Mouse (Mus musculus) kidney, embryonic 15.5 days (tissue): Measurements from ENCODE around the gene Tnrc6b. TPM values are rescaled to one million over a fixed set of nuclear protein-coding genes. Genes with fewer than 3 reads are reported as not detected.
"Not testable (repeated sequence)": the region's sequence is repeated elsewhere in the genome, so short reads cannot be mapped to it uniquely, and the experiment has no call there.

Experiments
- ATAC-seq: fragments of 200-750 bp; cut with Nextera tagmentation; replicated peaks from 2 replicates; pipeline ENCODE4 v1.8.0; 2017; ENCODE audit warnings: moderate TSS enrichment; ENCODE audit not compliant: low FRiP score
- H3K27ac ChIP-seq: fragments of 300-500 bp; sonication (generic); 2 replicates; pipeline ENCODE4 v1.5.1; 2015; ENCODE audit warnings: mild to moderate bottlenecking, inconsistent platforms
- H3K27me3 ChIP-seq: fragments of 300-500 bp; sonication (generic); 2 replicates; pipeline ENCODE4 v1.6.1; 2015; ENCODE audit warnings: inconsistent platforms
- H3K36me3 ChIP-seq: fragments of 300-500 bp; sonication (generic); 2 replicates; pipeline ENCODE4 v1.6.1; 2015; ENCODE audit warnings: inconsistent platforms
- H3K4me1 ChIP-seq: fragments of 300-500 bp; sonication (generic); 2 replicates; pipeline ENCODE4 v1.6.1; 2015; ENCODE audit warnings: inconsistent platforms
- H3K4me2 ChIP-seq: fragments of 300-500 bp; sonication (generic); 2 replicates; pipeline ENCODE4 v1.6.1; 2015; ENCODE audit warnings: moderate library complexity, mild to moderate bottlenecking, inconsistent platforms
- H3K4me3 ChIP-seq: fragments of 300-500 bp; sonication (generic); replicated peaks from 2 replicates; pipeline ENCODE4 v1.5.1; 2015; ENCODE audit warnings: mild to moderate bottlenecking, inconsistent platforms
- H3K9ac ChIP-seq: fragments of 300-500 bp; sonication (generic); 2 replicates; pipeline ENCODE4 v1.6.1; 2015; ENCODE audit warnings: mild to moderate bottlenecking, inconsistent platforms
- H3K9me3 ChIP-seq: fragments of 300-500 bp; sonication (generic); replicated peaks from 2 replicates; pipeline ENCODE4 v1.6.1; 2016; ENCODE audit warnings: inconsistent platforms
- WGBS: fragments of 180-500 bp; shearing (Covaris S2); methylation state at CpG from one replicate; pipeline ENCODE4 v1.1.7; 2015; ENCODE audit warnings: mixed read lengths; 5-methylcytosine and 5-hydroxymethylcytosine counted together
- polyA plus RNA-seq: library from polyadenylated mRNA; unstranded; fragments of >200 nt; fragmentation: Nextera tagmentation; extraction: Ambion mirVana; gene quantifications from 2 replicates; pipeline ENCODE4 v1.2.1, GENCODE M21; 2015

Gene Tnrc6b
- polyA plus RNA-seq, 1 experiment from 2014 or later: 33.5 TPM

- H3K4me3 ChIP-seq: no peak overlapping the region
- no peak overlapping the region for H3K9ac ChIP-seq
- 0 out of 2 replicates have a peak overlapping the region, but pooled peaks have one; percentile 3 for H3K4me2 ChIP-seq
- H3K27ac ChIP-seq: peak overlapping the region; percentile 55
- H3K9me3 ChIP-seq: no peaks in the 10 kb centered on the region
- no peaks in the 10 kb centered on the region for H3K36me3 ChIP-seq
- peaks cover 17% of the 10 kb centered on the region for H3K4me1 ChIP-seq
- no peaks in the 10 kb centered on the region for H3K27me3 ChIP-seq
- peak; percentile 67; the same call in 1 of the 2 replicates for ATAC-seq
- 36% methylated on average over 3 of the region's 3 CpGs for WGBS
Observed at GRCm38 (mm10) chr15:80722366-80722765, 11.3 kb downstream of the Tnrc6b start.

GRCm38 (mm10) chr15:80729477-80729876, 18.4 kb downstream of the Tnrc6b start:
- Histone ChIP-seq H3K36me3 (no peaks in the 10 kb centered on the region), H3K27me3 (no peaks in the 10 kb centered on the region), H3K9ac (no peak overlapping the region), H3K9me3 (no peaks in the 10 kb centered on the region), H3K27ac (no peak overlapping the region), H3K4me1 (peaks cover 15% of the 10 kb centered on the region), H3K4me3 (no peak overlapping the region), H3K4me2 (no peak overlapping the region)
- ATAC-seq: no peak
- 73% methylated on average over 2 of the region's 2 CpGs for WGBS

GRCm38 (mm10) chr15:80731043-80731442, 19.9 kb downstream of the Tnrc6b start:
- peaks cover 15% of the 10 kb centered on the region for H3K4me1 ChIP-seq
- H3K9me3 ChIP-seq: no peaks in the 10 kb centered on the region
- H3K4me3 ChIP-seq: no peak overlapping the region
- H3K9ac ChIP-seq: no peak overlapping the region
- no peak overlapping the region for H3K4me2 ChIP-seq
- 0 out of 2 replicates have a peak overlapping the region, but pooled peaks have one; percentile 69 for H3K27ac ChIP-seq
- ATAC-seq: no peak
- no peaks in the 10 kb centered on the region for H3K36me3 ChIP-seq
- WGBS: 68% methylated on average over 1 of the region's 1 CpGs
- no peaks in the 10 kb centered on the region for H3K27me3 ChIP-seq

- Histone ChIP-seq H3K4me1 (peaks cover 15% of the 10 kb centered on the region), H3K4me2 (0 out of 2 replicates have a peak overlapping the region, but pooled peaks have one; percentile 5), H3K9me3 (no peaks in the 10 kb centered on the region), H3K27ac (peak overlapping the region; percentile 69), H3K4me3 (no peak overlapping the region), H3K36me3 (no peaks in the 10 kb centered on the region), H3K27me3 (no peaks in the 10 kb centered on the region), H3K9ac (no peak overlapping the region)
- no peak for ATAC-seq
- 61% methylated on average over 3 of the region's 3 CpGs for WGBS
Observed at GRCm38 (mm10) chr15:80731511-80731910, 20.4 kb downstream of the Tnrc6b start.

GRCm38 (mm10) chr15:80732266-80733030, 21.3 kb downstream of the Tnrc6b start:
- 16% methylated on average over 4 of the region's 4 CpGs for whole genome bisulfite sequencing
- peak; percentile 40; the same call in 1 of the 2 replicates for ATAC-seq
- no peak overlapping the region for H3K4me2 ChIP-seq
- no peaks in the 10 kb centered on the region for H3K9me3 ChIP-seq
- H3K9ac ChIP-seq: no peak overlapping the region
- peaks cover 15% of the 10 kb centered on the region for H3K4me1 ChIP-seq
- H3K36me3 ChIP-seq: no peaks in the 10 kb centered on the region
- H3K4me3 ChIP-seq: no peak overlapping the region
- no peaks in the 10 kb centered on the region for H3K27me3 ChIP-seq
- H3K27ac ChIP-seq: peak overlapping the region; percentile 64; the same call in 1 of the 2 replicates

- no peak overlapping the region for H3K9ac ChIP-seq
- no peak overlapping the region for H3K4me3 ChIP-seq
- ATAC-seq: no peak
- no peak overlapping the region for H3K4me2 ChIP-seq
- H3K36me3 ChIP-seq: no peaks in the 10 kb centered on the region
- no peak overlapping the region for H3K27ac ChIP-seq
- H3K4me1 ChIP-seq: peaks cover 15% of the 10 kb centered on the region
- WGBS: 85% methylated on average over 3 of the region's 3 CpGs
- H3K27me3 ChIP-seq: no peaks in the 10 kb centered on the region
- H3K9me3 ChIP-seq: no peaks in the 10 kb centered on the region
Observed at GRCm38 (mm10) chr15:80735300-80735699, 24.2 kb downstream of the Tnrc6b start.

- not testable (repeated sequence) for H3K4me2 ChIP-seq, H3K9ac ChIP-seq, H3K27ac ChIP-seq, H3K4me3 ChIP-seq, ATAC-seq, H3K36me3 ChIP-seq, H3K27me3 ChIP-seq, H3K9me3 ChIP-seq
- WGBS: 92% methylated on average over 4 of the region's 4 CpGs
- peaks cover 15% of the 10 kb centered on the region for H3K4me1 ChIP-seq
Observed at GRCm38 (mm10) chr15:80735708-80736107, 24.6 kb downstream of the Tnrc6b start.

GRCm38 (mm10) chr15:80736553-80736952, 25.4 kb downstream of the Tnrc6b start:
- 59% methylated on average over 1 of the region's 1 CpGs for WGBS
- Histone ChIP-seq H3K9me3 (no peaks in the 10 kb centered on the region), H3K36me3 (no peaks in the 10 kb centered on the region), H3K9ac (no peak overlapping the region), H3K27ac (no peak overlapping the region), H3K4me3 (no peak overlapping the region), H3K4me2 (no peak overlapping the region), H3K4me1 (peaks cover 13% of the 10 kb centered on the region), H3K27me3 (no peaks in the 10 kb centered on the region)
- no peak for ATAC-seq

- Histone ChIP-seq H3K4me3 (no peak overlapping the region), H3K27ac (no peak overlapping the region), H3K9ac (no peak overlapping the region), H3K9me3 (no peaks in the 10 kb centered on the region), H3K27me3 (no peaks in the 10 kb centered on the region), H3K4me2 (no peak overlapping the region), H3K4me1 (no peaks in the 10 kb centered on the region), H3K36me3 (no peaks in the 10 kb centered on the region)
- 87% methylated on average over 2 of the region's 2 CpGs for WGBS
- no peak for ATAC-seq
Observed at GRCm38 (mm10) chr15:80738244-80738643, 27.1 kb downstream of the Tnrc6b start.

GRCm38 (mm10) chr15:80739972-80740371, 28.9 kb downstream of the Tnrc6b start:
- no peak overlapping the region for H3K4me2 ChIP-seq
- WGBS: 93% methylated on average over 1 of the region's 1 CpGs
- H3K36me3 ChIP-seq: no peaks in the 10 kb centered on the region
- no peaks in the 10 kb centered on the region for H3K4me1 ChIP-seq
- no peaks in the 10 kb centered on the region for H3K27me3 ChIP-seq
- no peak overlapping the region for H3K4me3 ChIP-seq
- H3K9me3 ChIP-seq: no peaks in the 10 kb centered on the region
- ATAC-seq: no peak
- H3K9ac ChIP-seq: no peak overlapping the region
- H3K27ac ChIP-seq: no peak overlapping the region

- H3K4me2 ChIP-seq: no peak overlapping the region
- no peak for ATAC-seq
- no peaks in the 10 kb centered on the region for H3K9me3 ChIP-seq
- no peak overlapping the region for H3K27ac ChIP-seq
- H3K36me3 ChIP-seq: no peaks in the 10 kb centered on the region
- H3K4me1 ChIP-seq: no peaks in the 10 kb centered on the region
- no peak overlapping the region for H3K9ac ChIP-seq
- 88% methylated on average over 1 of the region's 1 CpGs for WGBS
- no peaks in the 10 kb centered on the region for H3K27me3 ChIP-seq
- H3K4me3 ChIP-seq: no peak overlapping the region
Observed at GRCm38 (mm10) chr15:80741836-80742235, 30.7 kb downstream of the Tnrc6b start.

GRCm38 (mm10) chr15:80742991-80743474, 31.9 kb downstream of the Tnrc6b start:
- H3K9me3 ChIP-seq: no peaks in the 10 kb centered on the region
- 88% methylated on average over 3 of the region's 3 CpGs for WGBS
- no peak overlapping the region for H3K4me2 ChIP-seq
- ATAC-seq: no peak
- H3K9ac ChIP-seq: no peak overlapping the region
- no peaks in the 10 kb centered on the region for H3K4me1 ChIP-seq
- no peaks in the 10 kb centered on the region for H3K27me3 ChIP-seq
- H3K27ac ChIP-seq: no peak overlapping the region
- no peak overlapping the region for H3K4me3 ChIP-seq
- no peaks in the 10 kb centered on the region for H3K36me3 ChIP-seq
